In the genomic region with DNA sequence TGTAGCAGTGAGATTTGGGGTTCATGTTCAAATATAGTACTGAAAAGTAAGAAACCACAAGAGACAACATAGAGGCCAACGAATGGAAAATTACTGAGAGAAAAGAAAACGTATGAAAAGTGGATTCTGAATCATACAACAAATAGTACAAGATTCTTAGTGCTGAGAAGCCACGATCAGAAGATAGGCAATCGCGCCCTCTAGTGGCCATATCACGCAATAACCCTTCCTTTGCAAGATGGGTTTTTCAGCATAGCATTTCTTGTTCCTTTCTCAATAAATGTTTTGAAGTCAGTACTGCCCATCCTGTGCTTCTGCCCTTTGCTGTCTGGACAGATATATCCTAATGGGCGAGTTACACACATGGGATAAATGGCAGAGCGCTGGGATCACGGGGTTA, we compare ENCODE assay signal across 10 mouse cellular contexts. TPM values are rescaled to one million over a fixed set of nuclear protein-coding genes. Genes with fewer than 3 reads are reported as not detected.
DNase-seq lines count a peak whose midpoint lies in the region; ATAC-seq and TF ChIP-seq lines count a peak whose summit lies in the region.
"Had no signal": no experiment of that assay in that cellular context is flagged by ENCODE, and none has a peak within 500 bp of the region (broad histone marks: within the 10 kb centered on the region; RNA-seq: fewer than 3 reads in every experiment).

No protein-coding gene starts in this region.

- no peak overlapping the region for H3K4me3 ChIP-seq in embryonic facial prominence, embryonic 14.5 days (ENCODE audit: low read depth, low read length)
- H3K4me3 ChIP-seq in lung, embryonic 14.5 days (ENCODE audit: low read depth, low read length) = no peak overlapping the region
- H3K4me3 ChIP-seq: liver, embryonic 13.5 days had no signal

- no peak overlapping the region for H3K9ac ChIP-seq in embryonic facial prominence, embryonic 14.5 days (ENCODE audit: low read depth, low read length)
- H3K9ac ChIP-seq in lung, embryonic 14.5 days = no peak overlapping the region
- H3K9ac ChIP-seq: liver, embryonic 13.5 days had no signal

- ATAC-seq in embryonic facial prominence, embryonic 14.5 days (ENCODE audit: low read depth) = no peak
- ATAC-seq in lung, embryonic 14.5 days (ENCODE audit: insufficient read depth) = no peak

- H3K4me1 ChIP-seq in embryonic facial prominence, embryonic 14.5 days (ENCODE audit: control insufficient read depth, insufficient read depth, low read length) = no peaks in the 10 kb centered on the region
- no peaks in the 10 kb centered on the region for H3K4me1 ChIP-seq in lung, embryonic 14.5 days (ENCODE audit: insufficient read depth)
- H3K4me1 ChIP-seq: liver, embryonic 13.5 days had no signal

- no peaks in the 10 kb centered on the region for H3K36me3 ChIP-seq in embryonic facial prominence, embryonic 14.5 days (ENCODE audit: control insufficient read depth, insufficient read depth, low read length)
- no peaks in the 10 kb centered on the region for H3K36me3 ChIP-seq in lung, embryonic 14.5 days (ENCODE audit: insufficient read depth)
- H3K36me3 ChIP-seq: liver, embryonic 13.5 days had no signal

- H3K27ac ChIP-seq in embryonic facial prominence, embryonic 14.5 days (replicated peaks; ENCODE audit: low read depth, low read length) = no peak overlapping the region
- H3K27ac ChIP-seq in lung, embryonic 14.5 days (ENCODE audit: low read depth) = no peak overlapping the region
- H3K27ac ChIP-seq: liver, embryonic 13.5 days had no signal

- 5% methylated on average over 9 of the region's 9 CpGs for WGBS in embryonic facial prominence, embryonic 14.5 days
- 6% methylated on average over 9 of the region's 9 CpGs for WGBS in lung, embryonic 14.5 days

- DNase-seq in gastrocnemius, adult 18-20 months (ENCODE audit: low spot score) = peak; percentile 5
- no peak for DNase-seq in gastrocnemius, adult 8-10 months (ENCODE audit: low spot score in 2 of 2)
- DNase-seq in 3T3-L1 (ENCODE audit: low read depth, low spot score) = peak; percentile 71
- peak; percentile 64 for DNase-seq in adrenal gland, postnatal 10 days
- DNase-seq in embryonic facial prominence, embryonic 14.5 days (ENCODE audit: low spot score) = peak; percentile 33
- DNase-seq in kidney, postnatal 36 days = peak; percentile 25 to 75
- DNase-seq in lung, embryonic 14.5 days = peak; percentile 82
- DNase-seq in testis, postnatal 10 days (ENCODE audit: low spot score) = peak; percentile 49
- DNase-seq: liver, embryonic 13.5 days had no signal

- no peaks in the 10 kb centered on the region for H3K27me3 ChIP-seq in embryonic facial prominence, embryonic 14.5 days (replicated peaks; ENCODE audit: control insufficient read depth, insufficient read depth, low read length)
- H3K27me3 ChIP-seq in lung, embryonic 14.5 days (ENCODE audit: insufficient read depth, low read length) = no peaks in the 10 kb centered on the region
- H3K27me3 ChIP-seq: liver, embryonic 13.5 days had no signal

- TF ChIP-seq CTCF in lung, embryonic 14.5 days (IDR thresholded peaks at IDR 0.05; ENCODE audit: low read depth) = peak; percentile 82

- no peak overlapping the region for H3K4me2 ChIP-seq in embryonic facial prominence, embryonic 14.5 days (ENCODE audit: low read depth, low read length)
- H3K4me2 ChIP-seq in lung, embryonic 14.5 days = no peak overlapping the region
- H3K4me2 ChIP-seq: liver, embryonic 13.5 days had no signal

- no peaks in the 10 kb centered on the region for H3K9me3 ChIP-seq in embryonic facial prominence, embryonic 14.5 days (ENCODE audit: control insufficient read depth, low read length)
- H3K9me3 ChIP-seq in lung, embryonic 14.5 days (ENCODE audit: low read depth, low read length) = no peaks in the 10 kb centered on the region
- H3K9me3 ChIP-seq: liver, embryonic 13.5 days had no signal

RNA-seq across cellular contexts. Expression of a gene that starts 3.2 kb away (rescaled TPM):
- not detected for total RNA-seq in gastrocnemius, adult 18-20 months (2021)
- not detected for total RNA-seq in gastrocnemius, adult 8-10 months (2022)
- not detected for total RNA-seq in adrenal gland, postnatal 10 days (2021)
- polyA plus RNA-seq in embryonic facial prominence, embryonic 14.5 days (2014; fragmentation: Nextera tagmentation; extraction: Ambion mirVana) = not detected in 2 replicates
- not detected in 2 replicates for polyA plus RNA-seq in lung, embryonic 14.5 days (2014; fragmentation: Nextera tagmentation; extraction: Ambion mirVana)
- polyA plus RNA-seq: liver, embryonic 13.5 days; stomach, embryonic 14.5 days had no signal

RNA-seq across cellular contexts. Expression of a gene that starts 8.8 kb away (rescaled TPM):
- total RNA-seq in gastrocnemius, adult 18-20 months (2021) = not detected
- not detected for total RNA-seq in gastrocnemius, adult 8-10 months (2022)
- not detected for total RNA-seq in adrenal gland, postnatal 10 days (2021)
- not detected in 2 replicates for polyA plus RNA-seq in embryonic facial prominence, embryonic 14.5 days (2014; fragmentation: Nextera tagmentation; extraction: Ambion mirVana)
- not detected in 2 replicates for polyA plus RNA-seq in lung, embryonic 14.5 days (2014; fragmentation: Nextera tagmentation; extraction: Ambion mirVana)
- polyA plus RNA-seq: liver, embryonic 13.5 days; stomach, embryonic 14.5 days had no signal

RNA-seq across cellular contexts. Expression of a gene that starts 14.3 kb away (rescaled TPM):
- not detected for total RNA-seq in gastrocnemius, adult 18-20 months (2021)
- not detected for total RNA-seq in gastrocnemius, adult 8-10 months (2022)
- not detected for total RNA-seq in adrenal gland, postnatal 10 days (2021)
- polyA plus RNA-seq in embryonic facial prominence, embryonic 14.5 days (2014; fragmentation: Nextera tagmentation; extraction: Ambion mirVana) = not detected in 2 replicates
- polyA plus RNA-seq in lung, embryonic 14.5 days (2014; fragmentation: Nextera tagmentation; extraction: Ambion mirVana) = not detected in 2 replicates
- polyA plus RNA-seq: liver, embryonic 13.5 days; stomach, embryonic 14.5 days had no signal

RNA-seq across cellular contexts. Expression of a gene that starts 17.2 kb away (rescaled TPM):
- not detected for total RNA-seq in gastrocnemius, adult 18-20 months (2021)
- total RNA-seq in gastrocnemius, adult 8-10 months (2022) = not detected
- total RNA-seq in adrenal gland, postnatal 10 days (2021) = not detected
- not detected in 2 replicates for polyA plus RNA-seq in embryonic facial prominence, embryonic 14.5 days (2014; fragmentation: Nextera tagmentation; extraction: Ambion mirVana)
- not detected in 2 replicates for polyA plus RNA-seq in lung, embryonic 14.5 days (2014; fragmentation: Nextera tagmentation; extraction: Ambion mirVana)
- polyA plus RNA-seq: liver, embryonic 13.5 days; stomach, embryonic 14.5 days had no signal

RNA-seq across cellular contexts. Expression of a gene that starts 22.8 kb away (rescaled TPM):
- total RNA-seq in gastrocnemius, adult 18-20 months (2021) = not detected
- not detected for total RNA-seq in gastrocnemius, adult 8-10 months (2022)
- total RNA-seq in adrenal gland, postnatal 10 days (2021) = not detected
- polyA plus RNA-seq in embryonic facial prominence, embryonic 14.5 days (2014; fragmentation: Nextera tagmentation; extraction: Ambion mirVana) = not detected in 2 replicates
- polyA plus RNA-seq in lung, embryonic 14.5 days (2014; fragmentation: Nextera tagmentation; extraction: Ambion mirVana) = not detected in 2 replicates
- polyA plus RNA-seq: liver, embryonic 13.5 days; stomach, embryonic 14.5 days had no signal

Comparison
In these comparisons a context has a peak if more than half of its experiments do, and no peak if none do; other contexts are left out.
1. DNase-seq: peak in gastrocnemius, adult 18-20 months (single experiment), 3T3-L1 (single experiment), adrenal gland, postnatal 10 days (single experiment), embryonic facial prominence, embryonic 14.5 days (single experiment), kidney, postnatal 36 days (2 of 2), lung, embryonic 14.5 days (single experiment) and testis, postnatal 10 days (single experiment); none in gastrocnemius, adult 8-10 months (0 of 2).